Mouse (Mus musculus) MEL (cell line): ENCODE measurements at regions not wholly inside any gene's neighbourhood (a gene's known extent, or its start where the extent isn't known, plus 50 kb on each side); places are given as distances from the start of the nearest gene placed in this dataset.

ENCODE experiments used
- CTCF ChIP-seq, 3 experiments: IDR thresholded peaks in 2 of 3; conservative IDR thresholded peaks in 1 of 3; 2 replicates each; pipeline ENCODE4 v1.5.1; 2011 to 2012; ENCODE audit warnings: low read length in 3 of 3, low read depth in 2 of 3, mild to moderate bottlenecking in 2 of 3, improper control_type of control experiment in 1 of 3, inconsistent platforms in 1 of 3, mixed read lengths in 1 of 3, moderate library complexity in 1 of 3; ENCODE audit not compliant: control insufficient read depth in 1 of 3, insufficient read depth in 1 of 3, poor library complexity in 1 of 3, severe bottlenecking in 1 of 3
- E2F4 ChIP-seq: IDR thresholded peaks from 2 replicates; pipeline ENCODE4 v1.6.1; 2011; ENCODE audit warnings: low read depth, low read length, improper control_type of control experiment, borderline replicate concordance
- ELF1 ChIP-seq: IDR thresholded peaks from 2 replicates; pipeline ENCODE4 v1.6.1; 2014; ENCODE audit warnings: low read depth, mild to moderate bottlenecking, inconsistent platforms, low read length, improper control_type of control experiment, moderate library complexity
- EP300 ChIP-seq, 2 experiments: IDR thresholded peaks; 2 replicates each; pipeline ENCODE4 v1.6.1; 2011; ENCODE audit warnings: improper control_type of control experiment in 2 of 2, low read length in 2 of 2, low read depth in 1 of 2, mild to moderate bottlenecking in 1 of 2
- HCFC1 ChIP-seq: IDR thresholded peaks from 2 replicates; pipeline ENCODE4 v1.6.1; 2012; ENCODE audit warnings: low read depth, mild to moderate bottlenecking, inconsistent platforms, low read length, improper control_type of control experiment, moderate library complexity
- JUND ChIP-seq: IDR thresholded peaks from 2 replicates; pipeline ENCODE4 v1.6.1; 2011; ENCODE audit warnings: low read depth, mild to moderate bottlenecking, improper control_type of control experiment, low read length
- MYB ChIP-seq: IDR thresholded peaks from 2 replicates; pipeline ENCODE4 v1.6.1; 2011; ENCODE audit warnings: mild to moderate bottlenecking, low read depth, low read length, improper control_type of control experiment
- POLR2A ChIP-seq, 2 experiments: IDR thresholded peaks; 2 replicates each; pipeline ENCODE4 v1.6.1; 2011 to 2012; ENCODE audit warnings: low read length in 2 of 2, mild to moderate bottlenecking in 2 of 2, control low read depth in 1 of 2, improper control_type of control experiment in 1 of 2, low read depth in 1 of 2, moderate library complexity in 1 of 2; ENCODE audit not compliant: control insufficient read depth in 1 of 2, insufficient read depth in 1 of 2, poor library complexity in 1 of 2
- RCOR1 ChIP-seq: IDR thresholded peaks from 2 replicates; pipeline ENCODE4 v1.6.1; 2012; ENCODE audit warnings: low read depth, mild to moderate bottlenecking, inconsistent platforms, low read length, improper control_type of control experiment
- SMC3 ChIP-seq: IDR thresholded peaks from 2 replicates; pipeline ENCODE4 v1.6.1; 2011; ENCODE audit warnings: low read depth, low read length, improper control_type of control experiment
- TCF12 ChIP-seq: IDR thresholded peaks from 2 replicates; pipeline ENCODE4 v1.6.1; 2014; ENCODE audit warnings: low read depth, mild to moderate bottlenecking, inconsistent platforms, low read length, improper control_type of control experiment, moderate library complexity
- UBTF ChIP-seq: IDR thresholded peaks from 2 replicates; pipeline ENCODE4 v1.6.1; 2012; ENCODE audit warnings: low read depth, mild to moderate bottlenecking, inconsistent platforms, low read length, improper control_type of control experiment, moderate library complexity, borderline replicate concordance; ENCODE audit not compliant: insufficient read depth
- USF1 ChIP-seq: IDR thresholded peaks from 2 replicates; pipeline ENCODE4 v1.6.1; 2014; ENCODE audit warnings: low read depth, mild to moderate bottlenecking, inconsistent platforms, low read length, improper control_type of control experiment, moderate library complexity
- ZNF384 ChIP-seq: IDR thresholded peaks from 2 replicates; pipeline ENCODE4 v1.6.1; 2012; ENCODE audit warnings: low read depth, mild to moderate bottlenecking, inconsistent platforms, low read length, improper control_type of control experiment

- no peak for TF ChIP-seq CTCF (IDR thresholded peaks at IDR 0.05 in 2 of 3, conservative IDR thresholded peaks at IDR 0.05 in 1 of 3; ENCODE audit: control insufficient read depth in 1 of 3, insufficient read depth in 1 of 3, low read depth in 2 of 3, low read length in 3 of 3, poor library complexity in 1 of 3, severe bottlenecking in 1 of 3)
- no peak for TF ChIP-seq JUND
- TF ChIP-seq POLR2A (IDR thresholded peaks at IDR 0.05; ENCODE audit: control insufficient read depth in 1 of 2, insufficient read depth in 1 of 2, low read depth in 1 of 2, low read length in 2 of 2, poor library complexity in 1 of 2) = no peak
- no peak for TF ChIP-seq TCF12
- no peak for TF ChIP-seq HCFC1
- TF ChIP-seq RCOR1 = no peak
- TF ChIP-seq ZNF384 = no peak
- TF ChIP-seq EP300 (IDR thresholded peaks at IDR 0.05; ENCODE audit: low read depth in 1 of 2, low read length in 2 of 2) = no peak
- TF ChIP-seq E2F4 = no peak
- TF ChIP-seq USF1 = no peak
- TF ChIP-seq SMC3 = no peak
- TF ChIP-seq ELF1 = no peak
- no peak for TF ChIP-seq MYB
- TF ChIP-seq UBTF = no peak
Measured at GRCm38 (mm10) chr15:90344956-90345355, 120.8 kb downstream of the Alg10b start.
